Mouse (Mus musculus) midbrain, postnatal 0 days (tissue): ENCODE measurements around the gene Kif13a. TPM values are rescaled to one million over a fixed set of nuclear protein-coding genes. Genes with fewer than 3 reads are reported as not detected.

Experiments
- ATAC-seq: fragments of 200-750 bp; cut with Nextera tagmentation; 2 replicates; pipeline ENCODE4 v1.8.0; 2017; ENCODE audit warnings: moderate number of reproducible peaks, mild to moderate bottlenecking, moderate TSS enrichment, moderate library complexity; ENCODE audit not compliant: low FRiP score
- DNase-seq: peaks from one replicate; pipeline ENCODE4 v3.0.0-alpha.2; 2015; ENCODE audit warnings: low spot score
- H3K27ac ChIP-seq: fragments of 300-500 bp; sonication (generic); 2 replicates; pipeline ENCODE4 v1.5.1; 2014; ENCODE audit warnings: low read depth, mild to moderate bottlenecking, low read length, mixed read lengths
- H3K27me3 ChIP-seq: fragments of 300-500 bp; sonication (generic); 2 replicates; pipeline ENCODE4 v1.6.1; 2014; ENCODE audit warnings: low read length, control low read depth, mixed read lengths; ENCODE audit not compliant: insufficient read depth
- H3K36me3 ChIP-seq: fragments of 300-500 bp; sonication (generic); 2 replicates; pipeline ENCODE4 v1.6.1; 2014; ENCODE audit warnings: low read length, control low read depth, mixed read lengths; ENCODE audit not compliant: insufficient read depth
- H3K4me1 ChIP-seq: fragments of 300-500 bp; sonication (generic); 2 replicates; pipeline ENCODE4 v1.6.1; 2014; ENCODE audit warnings: mild to moderate bottlenecking, control low read depth, antibody characterized with exemption, low read length, mixed read lengths; ENCODE audit not compliant: insufficient read depth
- H3K4me2 ChIP-seq: fragments of 300-500 bp; sonication (generic); 2 replicates; pipeline ENCODE4 v1.6.1; 2014; ENCODE audit warnings: low read depth, mild to moderate bottlenecking, low read length, mixed read lengths; ENCODE audit not compliant: poor library complexity, severe bottlenecking
- H3K4me3 ChIP-seq: fragments of 300-500 bp; sonication (generic); 2 replicates; pipeline ENCODE4 v1.5.1; 2014; ENCODE audit warnings: low read depth, mild to moderate bottlenecking, low read length, moderate library complexity
- H3K9ac ChIP-seq: fragments of 300-500 bp; sonication (generic); replicated peaks from 2 replicates; pipeline ENCODE4 v1.6.1; 2014; ENCODE audit warnings: mild to moderate bottlenecking, low read length, moderate library complexity, mixed read lengths; ENCODE audit not compliant: poor library complexity, severe bottlenecking
- H3K9me3 ChIP-seq: fragments of 300-500 bp; sonication (generic); 2 replicates; pipeline ENCODE4 v1.6.1; 2016; ENCODE audit warnings: low read length, control low read depth
- CTCF ChIP-seq: IDR thresholded peaks from 2 replicates; pipeline ENCODE4 v1.5.1; 2016; ENCODE audit warnings: antibody characterized with exemption, mild to moderate bottlenecking
- WGBS: fragments of 180-500 bp; shearing (Covaris S2); extraction: QIAGEN DNeasy Blood & Tissue Kit; methylation state at CpG from one replicate; pipeline ENCODE4 v1.1.7; 2014; 5-methylcytosine and 5-hydroxymethylcytosine counted together
- polyA plus RNA-seq: library from polyadenylated mRNA; unstranded; fragments of >200 nt; fragmentation: Nextera tagmentation; extraction: Ambion mirVana; gene quantifications from 2 replicates; pipeline ENCODE4 v1.2.1, GENCODE M21; 2015
- total RNA-seq: library from RNA; depleted of rRNA; stranded (reverse); fragments of >200 nt; gene quantifications from 2 replicates; pipeline ENCODE4 v1.2.3, GENCODE M21; 2014

The Kif13a gene
- total and polyA plus RNA-seq, 2 experiments from 2014 or later = 10.1 to 31.7 TPM

DNA sequence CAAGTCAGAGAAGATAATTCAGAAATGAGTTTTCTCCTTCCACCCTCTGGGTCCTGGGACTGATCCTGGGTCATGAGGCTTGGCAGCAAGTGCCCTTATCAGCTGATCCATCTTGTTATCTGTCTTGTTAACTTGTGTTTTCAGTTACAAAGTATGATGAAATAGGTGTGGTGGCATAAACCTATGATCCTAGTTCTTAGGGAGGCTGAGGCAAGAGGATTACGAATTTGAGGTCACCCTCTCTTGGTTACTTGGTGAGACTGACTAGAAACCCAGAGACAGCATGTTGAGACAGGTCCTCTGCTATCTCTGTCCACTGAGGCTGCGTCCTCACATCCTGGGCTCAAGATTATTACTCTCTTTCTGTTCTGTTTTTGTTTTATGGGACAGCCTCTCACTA lies 164.3 kb downstream of the Kif13a start:
- Histone ChIP-seq H3K4me1 (no peaks in the 10 kb centered on the region), H3K4me3 (no peak overlapping the region), H3K36me3 (peaks cover 23% of the 10 kb centered on the region), H3K4me2 (no peak overlapping the region), H3K27ac (no peak overlapping the region), H3K9ac (no peak overlapping the region), H3K9me3 (no peaks in the 10 kb centered on the region), H3K27me3 (no peaks in the 10 kb centered on the region)
- no peak for TF ChIP-seq CTCF
- WGBS = 100% methylated on average over 2 of the region's 2 CpGs
- ATAC-seq (no peak), DNase-seq (no peak)

GRCm38 (mm10) chr13:46763210-46763609 lies 166.5 kb downstream of the Kif13a start:
- Histone ChIP-seq H3K27ac (no peak overlapping the region), H3K9me3 (no peaks in the 10 kb centered on the region), H3K27me3 (no peaks in the 10 kb centered on the region), H3K4me1 (no peaks in the 10 kb centered on the region), H3K9ac (no peak overlapping the region), H3K36me3 (peaks cover 16% of the 10 kb centered on the region), H3K4me2 (no peak overlapping the region), H3K4me3 (no peak overlapping the region)
- 97% methylated on average over 9 of the region's 9 CpGs for WGBS
- no peak for DNase-seq
- no peak for TF ChIP-seq CTCF
- no peak for ATAC-seq

- 49% methylated on average over 6 of the region's 6 CpGs for WGBS
- H3K4me3 ChIP-seq = no peak overlapping the region
- H3K4me1 ChIP-seq = no peaks in the 10 kb centered on the region
- H3K4me2 ChIP-seq = no peak overlapping the region
- no peak overlapping the region for H3K27ac ChIP-seq
- H3K9me3 ChIP-seq = no peaks in the 10 kb centered on the region
- ATAC-seq (no peak), DNase-seq (no peak)
- H3K9ac ChIP-seq = no peak overlapping the region
- H3K27me3 ChIP-seq = no peaks in the 10 kb centered on the region
- peaks cover 12% of the 10 kb centered on the region for H3K36me3 ChIP-seq
- no peak for TF ChIP-seq CTCF
Observed at GRCm38 (mm10) chr13:46760921-46761320, 168.7 kb downstream of the Kif13a start.

DNA sequence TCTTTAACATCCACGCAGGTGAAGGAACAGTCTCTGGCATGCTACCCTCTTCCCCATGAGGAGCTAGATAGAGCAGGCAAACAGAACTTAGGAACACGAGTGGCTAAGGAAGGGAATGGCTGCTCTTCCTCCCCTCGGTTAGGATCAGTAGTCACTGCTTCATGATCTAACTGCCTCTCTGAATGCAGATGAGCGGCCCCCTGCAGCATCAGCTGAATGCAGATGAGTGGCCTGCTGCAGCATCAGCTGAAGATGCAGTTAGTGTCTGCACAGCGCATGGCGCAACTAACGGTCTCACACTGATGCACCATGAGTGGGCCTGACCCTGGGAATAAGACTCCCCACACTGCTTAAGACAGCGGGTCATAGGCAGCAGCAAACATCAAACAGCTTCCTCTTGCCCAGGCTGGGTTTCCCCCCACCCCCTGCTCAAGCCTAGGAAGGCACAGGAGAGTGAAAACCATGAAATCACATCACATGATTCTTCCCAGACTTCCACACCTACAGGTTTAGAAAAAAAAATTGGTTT lies 170.3 kb downstream of the Kif13a start:
- WGBS = 40% methylated on average over 8 of the region's 8 CpGs
- no peak overlapping the region for H3K9ac ChIP-seq
- 0 out of 2 replicates have a peak, but pooled peaks have one; percentile 44 for ATAC-seq

DNA sequence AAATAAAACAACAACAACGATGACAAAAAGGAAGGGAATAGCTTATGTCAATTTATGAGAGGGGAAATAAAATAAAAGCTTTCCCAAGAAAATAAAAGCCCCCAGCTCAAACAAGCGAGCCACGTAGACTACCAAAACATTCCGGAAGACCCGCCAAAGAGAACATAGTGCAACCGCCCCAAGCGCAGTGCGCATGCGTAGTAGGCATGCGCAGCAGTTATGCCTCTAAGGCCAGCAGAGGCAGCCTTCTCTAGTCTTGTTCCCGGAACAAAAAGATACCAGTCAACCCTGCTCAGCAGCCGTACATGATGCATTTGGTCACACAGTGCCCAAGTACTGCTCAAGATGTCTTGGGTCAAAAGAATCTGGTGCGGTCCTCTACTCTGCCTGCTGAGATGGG lies 171.0 kb downstream of the Kif13a start:
- no peak for ATAC-seq
- Histone ChIP-seq H3K27ac (no peak overlapping the region), H3K4me3 (no peak overlapping the region), H3K4me1 (no peaks in the 10 kb centered on the region), H3K4me2 (no peak overlapping the region), H3K36me3 (peaks cover 8% of the 10 kb centered on the region), H3K9ac (no peak overlapping the region), H3K9me3 (no peaks in the 10 kb centered on the region), H3K27me3 (no peaks in the 10 kb centered on the region)
- 94% methylated on average over 13 of the region's 13 CpGs for WGBS
- TF ChIP-seq CTCF = no peak
- DNase-seq = no peak

More for the DNA sequence above, 170.3 kb downstream of the Kif13a start:
- Histone ChIP-seq H3K27me3 (no peaks in the 10 kb centered on the region), H3K27ac (no peak overlapping the region), H3K4me1 (no peaks in the 10 kb centered on the region), H3K36me3 (peaks cover 11% of the 10 kb centered on the region), H3K4me2 (no peak overlapping the region), H3K4me3 (no peak overlapping the region), H3K9me3 (no peaks in the 10 kb centered on the region)
- peak; percentile 10 for DNase-seq
- TF ChIP-seq CTCF = no peak

DNA sequence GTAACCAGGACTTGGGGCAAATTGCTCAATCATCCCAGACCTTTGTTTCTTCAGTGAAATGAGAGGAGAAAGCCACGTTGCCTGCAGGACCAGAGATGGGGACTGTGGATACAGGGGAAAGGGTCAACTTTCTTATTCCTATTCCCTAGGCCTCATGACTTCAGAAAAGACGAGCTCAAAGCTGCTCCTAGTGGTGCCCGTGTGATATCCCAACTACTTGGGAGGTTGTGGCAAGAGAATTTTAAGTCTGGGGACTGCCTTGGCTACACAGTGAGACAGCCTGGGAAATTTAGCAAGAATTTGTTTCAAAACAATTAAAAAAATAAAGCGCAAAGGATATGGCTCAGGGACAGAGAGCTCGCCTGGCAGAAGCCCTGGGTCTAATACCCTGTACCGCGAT lies 171.7 kb downstream of the Kif13a start:
- H3K27me3 ChIP-seq = no peaks in the 10 kb centered on the region
- H3K9me3 ChIP-seq = no peaks in the 10 kb centered on the region
- H3K36me3 ChIP-seq = peaks cover 8% of the 10 kb centered on the region
- no peak overlapping the region for H3K9ac ChIP-seq
- H3K27ac ChIP-seq = no peak overlapping the region
- no peak overlapping the region for H3K4me2 ChIP-seq
- no peaks in the 10 kb centered on the region for H3K4me1 ChIP-seq
- ATAC-seq (no peak), DNase-seq (no peak)
- WGBS = 93% methylated on average over 7 of the region's 7 CpGs
- TF ChIP-seq CTCF = no peak
- no peak overlapping the region for H3K4me3 ChIP-seq
